Mouse (Mus musculus) liver, postnatal 0 days (tissue): ENCODE data around the gene 2310079G19Rik. TPM values are rescaled to one million over a fixed set of nuclear protein-coding genes. Genes with fewer than 3 reads are reported as not detected.

Source experiments
- ATAC-seq: fragments of 200-750 bp; cut with Nextera tagmentation; 2 replicates; pipeline ENCODE4 v1.8.0; 2017; ENCODE audit warnings: mild to moderate bottlenecking, moderate library complexity
- DNase-seq: peaks from one replicate; pipeline ENCODE4 v3.0.0-alpha.2; 2016
- H3K27ac ChIP-seq: fragments of 300-500 bp; sonication (generic); 2 replicates; pipeline ENCODE4 v1.5.1; 2014; ENCODE audit warnings: antibody characterized with exemption, moderate library complexity, mild to moderate bottlenecking, low read depth
- H3K27me3 ChIP-seq: fragments of 300-500 bp; sonication (generic); 2 replicates; pipeline ENCODE4 v1.6.1; 2014; ENCODE audit warnings: low read length, control low read depth, mixed read lengths; ENCODE audit not compliant: insufficient read depth
- H3K36me3 ChIP-seq: fragments of 300-500 bp; sonication (generic); replicated peaks from 2 replicates; pipeline ENCODE4 v1.6.1; 2014; ENCODE audit warnings: mild to moderate bottlenecking, control low read depth, low read length, moderate library complexity, mixed read lengths; ENCODE audit not compliant: insufficient read depth
- H3K4me1 ChIP-seq: fragments of 300-500 bp; sonication (generic); 2 replicates; pipeline ENCODE4 v1.6.1; 2014; ENCODE audit warnings: antibody characterized with exemption, mild to moderate bottlenecking, control low read depth; ENCODE audit not compliant: insufficient read depth
- H3K4me2 ChIP-seq: fragments of 300-500 bp; sonication (generic); 2 replicates; pipeline ENCODE4 v1.6.1; 2014; ENCODE audit warnings: low read depth, mild to moderate bottlenecking, low read length, moderate library complexity, mixed read lengths
- H3K4me3 ChIP-seq: fragments of 300-500 bp; sonication (generic); 2 replicates; pipeline ENCODE4 v1.5.1; 2014; ENCODE audit warnings: low read depth, low read length
- H3K9ac ChIP-seq: fragments of 300-500 bp; sonication (generic); replicated peaks from 2 replicates; pipeline ENCODE4 v1.6.1; 2014; ENCODE audit warnings: mild to moderate bottlenecking, moderate library complexity
- H3K9me3 ChIP-seq: fragments of 300-500 bp; sonication (generic); 2 replicates; pipeline ENCODE4 v1.6.1; 2016; ENCODE audit warnings: mild to moderate bottlenecking, control low read depth, low read length, mixed read lengths
- CTCF ChIP-seq: sonication (generic); IDR thresholded peaks from 2 replicates; pipeline ENCODE4 v1.5.1; 2016; ENCODE audit warnings: antibody characterized with exemption, low read depth
- EP300 ChIP-seq: IDR thresholded peaks from 2 replicates; pipeline ENCODE4 v1.6.1; 2016; ENCODE audit warnings: antibody characterized with exemption, low read depth, mild to moderate bottlenecking
- WGBS: fragments of 180-500 bp; shearing (Covaris S2); extraction: QIAGEN DNeasy Blood & Tissue Kit; methylation state at CpG from one replicate; pipeline ENCODE4 v1.1.7; 2014; ENCODE audit not compliant: insufficient replicate concordance; 5-methylcytosine and 5-hydroxymethylcytosine counted together
- polyA plus RNA-seq: library from polyadenylated mRNA; unstranded; fragments of >200 nt; fragmentation: Nextera tagmentation; extraction: Ambion mirVana; gene quantifications from 2 replicates; pipeline ENCODE4 v1.2.1, GENCODE M21; 2015

2310079G19Rik gene
- polyA plus RNA-seq, 1 experiment from 2014 or later, result not detected

DNA sequence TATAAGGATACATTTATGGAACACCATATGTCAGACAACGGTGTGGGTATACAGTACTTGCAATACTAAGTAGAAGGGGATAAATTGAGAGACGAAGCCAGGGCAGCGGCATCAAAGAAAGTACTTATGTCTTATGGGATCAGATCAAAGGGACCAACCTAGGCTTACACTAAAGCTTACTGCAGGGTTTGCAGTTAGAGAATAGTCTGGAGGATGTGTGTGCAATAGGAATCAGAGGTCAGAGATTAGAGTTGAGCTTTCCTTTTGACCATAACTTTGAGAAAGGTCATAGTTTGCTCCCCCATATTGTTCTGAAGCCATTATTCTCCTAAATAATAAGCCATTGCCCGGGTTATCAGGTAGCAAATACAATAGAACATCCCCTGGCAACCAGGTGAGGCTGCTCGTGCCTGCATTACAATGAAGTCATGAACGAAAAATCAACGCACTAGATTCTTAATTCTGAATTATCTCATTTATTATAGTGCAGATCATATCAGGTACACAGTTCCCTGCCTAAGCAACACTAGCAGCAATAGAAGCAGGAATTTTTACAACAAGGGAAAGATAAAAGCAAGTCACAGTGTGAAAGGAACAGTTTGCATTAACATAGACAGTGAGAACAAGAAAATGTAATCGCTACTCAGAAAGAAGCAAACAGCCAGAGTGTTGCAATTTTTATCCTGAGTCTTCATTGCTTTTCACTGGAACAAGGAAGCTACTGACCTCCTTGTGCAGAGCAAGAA, 19.1 kb upstream of the 2310079G19Rik start:
- TF ChIP-seq CTCF (no peak), EP300 (no peak)
- DNase-seq, result no peak
- ATAC-seq, result no peak
- no peaks in the 10 kb centered on the region for H3K4me1 ChIP-seq
- no peak overlapping the region for H3K4me2 ChIP-seq
- H3K27me3 ChIP-seq, result no peaks in the 10 kb centered on the region
- no peak overlapping the region for H3K4me3 ChIP-seq
- H3K36me3 ChIP-seq, result no peaks in the 10 kb centered on the region
- H3K9me3 ChIP-seq, result no peaks in the 10 kb centered on the region
- no peak overlapping the region for H3K9ac ChIP-seq
- H3K27ac ChIP-seq, result no peak overlapping the region
- 80% methylated on average over 8 of the region's 8 CpGs for WGBS

DNA sequence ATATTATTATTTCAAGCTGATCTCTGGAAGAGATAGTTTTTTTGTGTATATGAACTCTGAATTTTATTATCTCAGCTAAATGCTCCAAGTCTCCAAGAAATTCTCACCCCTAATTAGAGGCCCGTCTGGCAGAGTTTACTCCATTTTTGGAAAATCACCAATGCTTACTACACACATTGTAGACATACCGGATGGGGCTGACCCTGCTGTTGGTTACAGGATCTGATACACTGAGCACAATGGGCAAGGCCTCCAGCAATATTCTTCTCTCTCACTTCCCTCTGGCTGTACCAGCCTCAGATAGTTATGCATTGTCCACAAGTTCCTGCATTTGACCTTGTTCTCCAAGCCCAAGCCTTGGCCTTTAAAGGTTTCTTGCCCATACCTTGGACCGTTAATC, 12.6 kb upstream of the 2310079G19Rik start:
- no peak for TF ChIP-seq CTCF
- no peak for TF ChIP-seq EP300
- Histone ChIP-seq H3K27ac (no peak overlapping the region), H3K27me3 (no peaks in the 10 kb centered on the region), H3K4me1 (no peaks in the 10 kb centered on the region), H3K4me3 (no peak overlapping the region), H3K9ac (no peak overlapping the region), H3K9me3 (no peaks in the 10 kb centered on the region), H3K36me3 (no peaks in the 10 kb centered on the region), H3K4me2 (no peak overlapping the region)
- no peak for ATAC-seq
- DNase-seq, result no peak
- WGBS, result 81% methylated on average over 3 of the region's 3 CpGs

DNA sequence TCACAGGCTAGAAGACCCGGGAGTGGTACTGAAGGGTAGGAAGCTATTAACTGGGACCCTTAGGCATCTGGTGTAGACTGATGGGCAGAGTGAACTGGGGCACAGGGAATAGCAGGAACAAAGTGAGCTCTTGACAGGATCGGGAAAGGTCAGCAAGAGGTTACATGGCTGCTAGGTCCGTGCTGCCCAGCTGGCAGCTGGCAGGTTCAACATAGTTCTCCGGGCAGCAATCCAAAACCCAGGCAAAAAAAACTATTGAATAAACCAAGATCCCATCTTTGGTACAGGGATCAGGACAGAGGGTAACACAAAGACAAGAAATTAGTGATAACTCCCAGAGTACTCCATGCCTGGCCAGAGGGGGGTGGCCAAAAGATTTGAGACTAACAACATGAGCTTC, 7.7 kb upstream of the 2310079G19Rik start:
- Histone ChIP-seq H3K27ac (no peak overlapping the region), H3K27me3 (no peaks in the 10 kb centered on the region), H3K4me1 (no peaks in the 10 kb centered on the region), H3K36me3 (no peaks in the 10 kb centered on the region), H3K9ac (no peak overlapping the region), H3K9me3 (no peaks in the 10 kb centered on the region), H3K4me3 (no peak overlapping the region), H3K4me2 (no peak overlapping the region)
- DNase-seq (no peak), ATAC-seq (no peak)
- TF ChIP-seq CTCF (no peak), EP300 (no peak)
- 74% methylated on average over 4 of the region's 4 CpGs for WGBS

DNA sequence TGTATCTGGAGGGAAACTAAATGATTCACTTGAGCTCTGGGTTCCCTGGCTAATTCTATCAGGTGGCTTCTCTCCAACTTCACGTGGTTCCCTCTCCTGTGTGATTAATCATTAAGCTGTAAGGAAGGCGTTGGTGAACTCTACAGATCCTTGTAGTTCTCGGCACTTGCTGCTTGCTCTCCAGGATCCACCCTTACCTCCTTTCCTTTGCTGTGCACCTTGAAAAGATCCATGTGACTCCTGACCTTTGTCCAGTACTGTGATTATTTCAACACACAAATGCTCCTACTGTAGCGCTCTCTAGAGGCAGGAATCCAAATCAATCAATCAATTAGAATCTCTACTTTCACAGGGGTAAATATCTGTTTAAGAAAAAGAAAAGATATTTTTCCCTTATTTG, 4.0 kb upstream of the 2310079G19Rik start:
- DNase-seq, result no peak
- Histone ChIP-seq H3K4me3 (no peak overlapping the region), H3K9ac (no peak overlapping the region), H3K9me3 (no peaks in the 10 kb centered on the region), H3K27ac (no peak overlapping the region), H3K4me1 (no peaks in the 10 kb centered on the region), H3K4me2 (peak overlapping the region; percentile 35; the same call in 1 of the 2 replicates), H3K36me3 (no peaks in the 10 kb centered on the region), H3K27me3 (no peaks in the 10 kb centered on the region)
- TF ChIP-seq CTCF (peak; percentile 55), EP300 (no peak)
- WGBS, result 55% methylated on average over 4 of the region's 4 CpGs
- ATAC-seq, result peak; percentile 66

DNA sequence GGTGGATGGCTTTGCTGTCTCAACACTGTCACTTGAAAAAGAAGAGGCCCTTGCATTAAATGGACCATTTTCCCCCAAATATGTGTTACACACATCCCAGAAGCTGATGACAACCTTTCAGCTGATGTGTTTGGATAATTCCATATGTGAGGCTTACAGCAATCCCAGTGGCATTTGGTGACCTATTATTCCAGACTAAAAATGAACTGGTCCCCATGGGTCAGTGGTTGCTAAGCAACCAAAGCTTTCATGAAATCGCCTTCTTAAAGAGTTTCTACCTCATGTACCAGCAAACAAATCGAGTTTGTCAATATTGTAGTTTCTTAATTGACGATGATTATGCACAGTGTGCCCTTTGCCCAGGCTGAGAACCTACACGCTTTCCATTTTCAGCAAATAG, 14.8 kb downstream of the 2310079G19Rik start:
- Histone ChIP-seq H3K4me3 (no peak overlapping the region), H3K27ac (no peak overlapping the region), H3K4me2 (no peak overlapping the region), H3K9me3 (no peaks in the 10 kb centered on the region), H3K27me3 (no peaks in the 10 kb centered on the region), H3K36me3 (no peaks in the 10 kb centered on the region), H3K4me1 (no peaks in the 10 kb centered on the region), H3K9ac (no peak overlapping the region)
- WGBS, result 69% methylated on average over 4 of the region's 4 CpGs
- DNase-seq, result no peak
- ATAC-seq, result no peak
- TF ChIP-seq EP300, result no peak
- no peak for TF ChIP-seq CTCF

DNA sequence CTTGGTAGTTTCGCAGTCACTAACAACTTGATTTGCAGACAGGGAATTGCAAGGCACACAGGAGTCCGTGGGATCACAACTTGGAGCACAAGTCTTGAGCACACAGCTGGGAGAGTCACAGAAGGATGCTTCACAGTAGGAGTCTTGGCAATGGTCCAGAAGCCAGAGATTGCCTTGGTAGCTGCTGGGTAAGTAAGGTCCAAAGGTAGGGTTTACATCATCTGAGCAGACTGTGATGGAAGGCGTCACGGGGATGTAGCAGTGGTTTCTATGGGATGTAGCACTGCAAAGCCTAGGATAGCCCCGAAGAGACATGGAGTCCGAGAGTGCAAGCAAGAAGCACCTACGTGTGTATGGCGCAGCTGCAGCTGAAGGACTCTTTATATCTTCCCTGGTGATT, 15.5 kb downstream of the 2310079G19Rik start, which contains the start of gene Krtap24-1:
TSS of gene Krtap24-1 (minus strand) at position 358 of the 400 bp plus-strand sequence.
- 79% methylated on average over 8 of the region's 8 CpGs for WGBS
- no peak; the same call in 1 of the 2 replicates for ATAC-seq
- TF ChIP-seq CTCF (no peak), EP300 (no peak)

More for the DNA sequence above, 15.5 kb downstream of the 2310079G19Rik start, which contains the start of gene Krtap24-1:
- Histone ChIP-seq H3K4me1 (no peaks in the 10 kb centered on the region), H3K4me3 (no peak within 1 kb of the TSS), H3K4me2 (no peak within 1 kb of the TSS), H3K27ac (no peak within 1 kb of the TSS), H3K27me3 (no peaks in the 10 kb centered on the region), H3K9me3 (no peaks in the 10 kb centered on the region), H3K9ac (no peak within 1 kb of the TSS), H3K36me3 (no peaks in the 10 kb centered on the region)
- DNase-seq, result no peak
